Mouse (Mus musculus): ENCODE measurements around the gene Usb1. TPM values are rescaled to one million over a fixed set of nuclear protein-coding genes. Genes with fewer than 3 reads are reported as not detected.

The Usb1 gene
- polyA plus RNA-seq, 1 experiment from 2014 or later, result 9.9 TPM

DNA sequence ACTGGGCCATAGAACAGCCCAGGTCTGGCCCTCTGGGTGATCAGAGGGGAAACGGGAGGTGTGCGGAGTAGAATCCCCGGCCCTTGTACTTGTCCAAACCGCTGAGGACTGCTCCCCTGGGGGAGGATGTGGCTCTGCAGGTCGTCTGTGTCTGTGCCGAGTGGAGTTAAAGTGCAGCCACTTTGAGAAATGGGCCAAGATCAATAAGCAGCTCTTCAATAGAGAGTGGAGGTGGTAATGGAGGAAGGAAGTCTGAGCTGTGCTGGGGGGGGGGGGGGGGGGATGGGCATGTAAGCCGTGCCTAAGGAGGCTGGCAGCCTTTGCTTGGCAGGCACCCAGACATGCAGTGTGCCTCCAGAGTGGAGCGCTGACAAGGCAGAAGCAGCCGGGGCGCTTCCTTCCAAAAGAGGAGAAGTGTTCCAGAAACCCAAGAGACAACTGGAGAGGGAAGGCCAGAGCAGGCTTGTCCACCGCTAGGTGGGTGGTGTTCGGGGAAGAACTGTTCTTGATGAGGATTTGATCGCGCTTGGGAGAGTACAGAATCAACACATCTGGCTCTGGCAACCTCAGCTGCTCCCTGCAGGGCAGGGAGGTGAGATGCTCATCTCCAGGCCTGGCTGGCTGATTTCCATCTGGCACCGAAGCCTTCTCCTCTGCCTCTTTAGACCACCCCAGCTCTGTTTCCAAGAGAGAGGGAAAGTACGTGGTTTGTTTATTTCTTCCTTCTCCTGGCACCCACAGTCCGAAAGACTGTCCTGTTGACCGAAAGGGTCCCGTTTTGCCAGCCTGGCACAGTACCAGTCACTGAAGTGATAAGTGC is 16.9 kb downstream of the Usb1 start:
- Histone ChIP-seq H3K4me2 (ENCODE audit: low read depth, low read length) (no peak overlapping the region), H3K4me3 (ENCODE audit: low read depth, low read length) (no peak overlapping the region), H3K9ac (ENCODE audit: low read depth, low read length) (no peak overlapping the region), H3K36me3 (ENCODE audit: control insufficient read depth, insufficient read depth) (no peaks in the 10 kb centered on the region), H3K9me3 (replicated peaks; ENCODE audit: control insufficient read depth, low read length) (no peaks in the 10 kb centered on the region), H3K27ac (ENCODE audit: low read length) (no peak overlapping the region), H3K4me1 (ENCODE audit: control insufficient read depth, low read depth, low read length) (no peaks in the 10 kb centered on the region; the same call in 1 of the 2 replicates), H3K27me3 (ENCODE audit: control insufficient read depth, insufficient read depth, low read depth, low read length) (peaks cover 41% of the 10 kb centered on the region)
- ATAC-seq (ENCODE audit: low read depth), result no peak
- WGBS (ENCODE audit: insufficient replicate concordance), result 52% methylated on average over 18 of the region's 19 CpGs

DNA sequence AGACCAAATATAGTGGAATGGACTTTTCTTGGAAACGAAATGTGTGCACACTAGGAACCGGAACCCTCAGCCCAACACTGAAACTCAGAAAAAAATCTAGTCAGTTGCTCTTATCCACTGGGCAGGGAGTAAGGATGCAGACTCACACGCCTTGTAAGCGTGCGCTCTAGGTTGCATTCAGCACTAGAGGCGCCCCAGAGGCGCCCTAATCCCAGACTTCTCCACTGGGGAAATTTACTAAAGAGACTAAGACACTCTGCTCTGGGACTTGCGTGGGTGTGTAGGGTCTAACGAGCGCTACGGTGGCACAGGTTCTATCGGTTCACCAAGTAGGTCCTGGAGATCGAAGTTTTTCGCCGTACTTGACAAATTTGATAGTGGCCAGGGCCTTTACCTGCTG is 19.4 kb downstream of the Usb1 start:
- no peak overlapping the region for H3K27ac ChIP-seq (ENCODE audit: low read length)
- H3K9ac ChIP-seq (ENCODE audit: low read depth, low read length), result no peak overlapping the region
- H3K36me3 ChIP-seq (ENCODE audit: control insufficient read depth, insufficient read depth), result no peaks in the 10 kb centered on the region
- ATAC-seq (ENCODE audit: low read depth), result no peak
- H3K4me3 ChIP-seq (ENCODE audit: low read depth, low read length), result peak overlapping the region; percentile 59; the same call in 1 of the 2 replicates
- 4% methylated on average over 15 of the region's 15 CpGs for whole genome bisulfite sequencing (ENCODE audit: insufficient replicate concordance)
- H3K4me2 ChIP-seq (ENCODE audit: low read depth, low read length), result peak overlapping the region; percentile 64
- no peaks in the 10 kb centered on the region; the same call in 1 of the 2 replicates for H3K4me1 ChIP-seq (ENCODE audit: control insufficient read depth, low read depth, low read length)
- peaks cover 47% of the 10 kb centered on the region for H3K27me3 ChIP-seq (ENCODE audit: control insufficient read depth, insufficient read depth, low read depth, low read length)
- no peaks in the 10 kb centered on the region for H3K9me3 ChIP-seq (replicated peaks; ENCODE audit: control insufficient read depth, low read length)

DNA sequence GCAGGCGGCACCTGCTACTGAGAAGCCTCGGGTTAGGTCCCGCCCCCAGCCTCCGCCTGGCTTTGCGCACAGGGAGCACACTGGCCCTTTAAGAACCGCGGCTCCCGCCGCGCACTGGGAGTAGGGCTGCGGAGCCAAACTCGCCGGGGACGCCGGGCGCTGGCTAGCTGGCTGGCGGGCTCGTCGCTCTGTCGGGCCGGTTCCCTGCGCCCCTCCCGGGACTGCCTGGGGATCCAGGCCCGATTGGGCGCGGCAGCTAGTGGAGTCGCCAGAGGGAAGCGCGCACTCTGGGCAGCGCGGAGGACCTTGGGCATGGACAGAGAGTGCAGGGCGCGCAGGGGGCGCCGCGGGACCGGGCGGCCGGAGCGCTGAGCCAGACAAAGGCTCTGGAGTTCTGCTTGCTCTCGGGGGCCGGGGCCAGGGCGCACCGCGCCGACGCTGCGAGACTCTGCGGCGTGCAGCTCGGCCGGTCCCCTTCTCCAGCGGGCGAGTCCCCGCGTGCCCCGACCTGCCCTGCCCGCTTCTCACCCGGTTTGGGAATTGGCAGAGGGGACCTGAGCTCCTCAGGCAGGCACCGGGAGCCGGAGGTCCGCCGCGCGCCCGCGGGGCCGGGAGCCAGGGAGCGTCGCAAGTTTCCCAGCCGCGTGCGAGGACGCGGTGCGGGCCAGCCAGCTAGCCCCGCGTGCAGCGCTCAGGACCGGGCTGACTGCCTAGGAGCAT is 20.2 kb downstream of the Usb1 start, which contains the start of gene Mmp15:
TSS of gene Mmp15 (plus strand) at position 118 of the 720 bp plus-strand sequence.
- no peaks in the 10 kb centered on the region; the same call in 1 of the 2 replicates for H3K4me1 ChIP-seq (ENCODE audit: control insufficient read depth, low read depth, low read length)
- under 1% methylated on average over 76 of the region's 80 CpGs for WGBS (ENCODE audit: insufficient replicate concordance)
- H3K9me3 ChIP-seq (replicated peaks; ENCODE audit: control insufficient read depth, low read length), result no peaks in the 10 kb centered on the region
- ATAC-seq (ENCODE audit: low read depth), result peak; percentile 66
- H3K36me3 ChIP-seq (ENCODE audit: control insufficient read depth, insufficient read depth), result no peaks in the 10 kb centered on the region
- no peak within 1 kb of the TSS for H3K27ac ChIP-seq (ENCODE audit: low read length)
- H3K27me3 ChIP-seq (ENCODE audit: control insufficient read depth, insufficient read depth, low read depth, low read length), result peaks cover 47% of the 10 kb centered on the region
- H3K4me3 ChIP-seq (ENCODE audit: low read depth, low read length), result peak within 1 kb of the TSS; percentile 59
- H3K4me2 ChIP-seq (ENCODE audit: low read depth, low read length), result peak within 1 kb of the TSS; percentile 64
- H3K9ac ChIP-seq (ENCODE audit: low read depth, low read length), result peak within 1 kb of the TSS; percentile 56

DNA sequence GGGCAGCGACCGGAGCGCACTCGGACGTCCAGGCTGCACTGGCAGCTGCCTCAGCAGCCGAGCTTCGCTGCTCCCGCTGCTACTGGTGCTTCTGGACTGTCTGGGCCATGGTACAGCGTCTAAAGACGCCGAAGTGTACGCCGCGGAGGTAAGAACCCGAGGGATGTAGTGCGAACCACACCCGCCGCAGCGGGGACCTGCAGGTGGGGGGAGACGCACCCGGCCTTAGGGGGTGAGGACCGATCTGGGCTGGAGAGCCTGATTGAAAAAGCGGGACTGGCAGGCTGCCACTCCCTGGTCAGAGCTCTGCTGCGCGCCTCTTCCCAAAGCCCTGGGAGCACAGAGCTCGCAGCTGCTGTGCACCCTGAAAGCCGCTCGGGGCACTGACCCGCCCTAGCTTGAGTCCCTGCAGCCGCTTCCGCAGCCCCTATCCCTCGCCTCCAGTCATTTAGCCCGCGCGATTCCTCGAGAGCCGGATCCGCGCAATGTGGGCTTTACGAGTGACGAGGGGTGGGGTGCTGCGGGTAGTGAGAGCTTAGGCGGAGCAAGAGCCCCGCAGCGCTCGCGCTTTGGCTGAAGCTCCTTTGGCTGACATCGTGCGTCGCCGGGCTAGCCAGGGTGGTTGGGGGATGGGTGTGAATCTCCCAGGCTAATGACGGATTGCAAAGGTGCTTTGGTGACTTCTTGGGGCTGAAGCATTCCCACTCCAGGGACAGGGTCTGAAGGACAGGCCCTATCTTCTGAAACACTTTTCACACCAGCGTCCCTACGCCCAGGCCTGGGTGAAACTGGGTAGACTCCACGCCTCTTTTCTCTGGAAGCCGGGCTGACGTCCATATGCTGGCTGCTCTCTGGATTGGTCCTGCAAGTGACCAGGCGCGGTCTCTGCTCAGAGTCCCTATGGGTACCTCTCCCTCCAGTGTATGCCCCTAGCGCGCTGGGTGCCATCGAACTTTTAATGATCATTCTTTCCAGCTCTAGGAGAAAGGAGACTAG is 21.1 kb downstream of the Usb1 start:
- peaks cover 47% of the 10 kb centered on the region for H3K27me3 ChIP-seq (ENCODE audit: control insufficient read depth, insufficient read depth, low read depth, low read length)
- H3K4me2 ChIP-seq (ENCODE audit: low read depth, low read length), result peak overlapping the region; percentile 64
- H3K27ac ChIP-seq (ENCODE audit: low read length), result no peak overlapping the region
- H3K36me3 ChIP-seq (ENCODE audit: control insufficient read depth, insufficient read depth), result no peaks in the 10 kb centered on the region
- H3K4me1 ChIP-seq (ENCODE audit: control insufficient read depth, low read depth, low read length), result no peaks in the 10 kb centered on the region; the same call in 1 of the 2 replicates
- H3K9me3 ChIP-seq (replicated peaks; ENCODE audit: control insufficient read depth, low read length), result no peaks in the 10 kb centered on the region
- H3K9ac ChIP-seq (ENCODE audit: low read depth, low read length), result peak overlapping the region; percentile 56
- H3K4me3 ChIP-seq (ENCODE audit: low read depth, low read length), result peak overlapping the region; percentile 59
- ATAC-seq (ENCODE audit: low read depth), result peak; percentile 41; the same call in 1 of the 2 replicates
- WGBS (ENCODE audit: insufficient replicate concordance), result 6% methylated on average over 62 of the region's 62 CpGs

DNA sequence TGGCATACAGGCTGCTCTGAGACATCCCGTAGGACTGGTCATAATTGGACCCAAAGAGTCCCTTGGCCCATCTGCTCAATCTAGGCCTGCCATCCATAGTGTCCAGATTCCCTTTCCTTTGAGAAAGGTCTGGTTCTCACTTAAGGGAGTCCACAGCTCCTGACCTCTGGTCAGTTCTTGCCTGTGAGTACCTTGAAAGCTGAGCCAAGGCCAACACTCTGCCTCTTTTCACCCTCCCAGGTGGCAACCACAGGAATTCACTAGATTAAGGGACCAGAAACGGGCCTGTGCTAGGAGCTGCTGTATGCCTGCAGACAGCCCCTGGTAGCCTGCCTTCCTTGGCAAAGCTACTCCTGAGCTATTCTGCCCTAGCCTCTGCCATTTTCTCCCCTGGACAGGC is 22.5 kb downstream of the Usb1 start:
- Histone ChIP-seq H3K36me3 (ENCODE audit: control insufficient read depth, insufficient read depth) (no peaks in the 10 kb centered on the region), H3K9ac (ENCODE audit: low read depth, low read length) (no peak overlapping the region), H3K27ac (ENCODE audit: low read length) (no peak overlapping the region), H3K4me3 (ENCODE audit: low read depth, low read length) (no peak overlapping the region), H3K9me3 (replicated peaks; ENCODE audit: control insufficient read depth, low read length) (no peaks in the 10 kb centered on the region), H3K4me1 (ENCODE audit: control insufficient read depth, low read depth, low read length) (peaks cover 9% of the 10 kb centered on the region), H3K27me3 (ENCODE audit: control insufficient read depth, insufficient read depth, low read depth, low read length) (peaks cover 45% of the 10 kb centered on the region), H3K4me2 (ENCODE audit: low read depth, low read length) (no peak overlapping the region)
- 61% methylated on average over 2 of the region's 2 CpGs for WGBS (ENCODE audit: insufficient replicate concordance)
- no peak for ATAC-seq (ENCODE audit: low read depth)

DNA sequence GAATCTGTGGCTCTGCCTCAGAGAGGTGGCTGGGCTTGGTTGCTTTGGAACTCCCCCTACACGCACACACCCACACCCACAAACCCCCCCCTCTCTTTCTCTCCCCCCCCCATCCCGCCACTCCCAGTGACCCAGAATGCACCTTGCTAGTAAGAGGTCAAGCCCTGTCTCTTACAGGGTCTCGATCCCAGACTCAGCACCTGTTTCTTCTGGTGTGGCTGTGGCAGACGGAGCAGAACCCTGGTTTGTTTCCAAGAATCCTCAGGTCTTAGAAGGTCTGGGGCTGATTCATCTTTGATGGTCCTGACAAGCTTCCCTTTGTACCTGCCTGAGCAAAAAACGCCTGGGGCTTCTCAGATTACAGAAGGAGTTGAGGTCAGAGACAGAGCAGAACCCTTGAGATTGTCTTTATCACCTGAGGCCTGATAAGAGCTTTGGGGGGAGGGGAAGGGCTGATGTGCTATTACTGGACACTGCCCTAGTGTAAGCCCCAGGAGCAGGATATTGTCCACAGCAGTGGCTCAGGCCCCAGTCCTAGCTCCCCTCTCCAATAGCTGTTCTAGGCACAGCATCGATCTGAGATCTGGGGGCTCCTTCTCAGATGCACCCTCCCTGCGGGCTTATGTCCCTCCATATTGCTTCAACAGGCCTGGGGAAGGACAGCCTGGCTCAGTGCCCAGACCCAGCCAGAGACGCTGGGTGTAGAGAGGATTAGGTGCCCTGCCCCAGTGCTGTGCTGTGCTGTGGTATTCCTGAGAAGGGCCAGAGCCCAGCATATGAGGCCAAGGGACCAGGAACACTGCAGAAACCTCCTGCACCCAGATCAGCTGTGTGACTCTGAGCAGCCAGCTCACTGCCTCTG is 26.7 kb downstream of the Usb1 start:
- H3K4me2 ChIP-seq (ENCODE audit: low read depth, low read length), result no peak overlapping the region
- peaks cover 9% of the 10 kb centered on the region for H3K27me3 ChIP-seq (ENCODE audit: control insufficient read depth, insufficient read depth, low read depth, low read length)
- no peak overlapping the region for H3K9ac ChIP-seq (ENCODE audit: low read depth, low read length)
- no peak for ATAC-seq (ENCODE audit: low read depth)
- H3K4me3 ChIP-seq (ENCODE audit: low read depth, low read length), result no peak overlapping the region
- no peaks in the 10 kb centered on the region for H3K36me3 ChIP-seq (ENCODE audit: control insufficient read depth, insufficient read depth)
- no peaks in the 10 kb centered on the region for H3K9me3 ChIP-seq (replicated peaks; ENCODE audit: control insufficient read depth, low read length)
- 33% methylated on average over 8 of the region's 8 CpGs for WGBS (ENCODE audit: insufficient replicate concordance)
- H3K4me1 ChIP-seq (ENCODE audit: control insufficient read depth, low read depth, low read length), result peaks cover 25% of the 10 kb centered on the region
- H3K27ac ChIP-seq (ENCODE audit: low read length), result no peak overlapping the region

DNA sequence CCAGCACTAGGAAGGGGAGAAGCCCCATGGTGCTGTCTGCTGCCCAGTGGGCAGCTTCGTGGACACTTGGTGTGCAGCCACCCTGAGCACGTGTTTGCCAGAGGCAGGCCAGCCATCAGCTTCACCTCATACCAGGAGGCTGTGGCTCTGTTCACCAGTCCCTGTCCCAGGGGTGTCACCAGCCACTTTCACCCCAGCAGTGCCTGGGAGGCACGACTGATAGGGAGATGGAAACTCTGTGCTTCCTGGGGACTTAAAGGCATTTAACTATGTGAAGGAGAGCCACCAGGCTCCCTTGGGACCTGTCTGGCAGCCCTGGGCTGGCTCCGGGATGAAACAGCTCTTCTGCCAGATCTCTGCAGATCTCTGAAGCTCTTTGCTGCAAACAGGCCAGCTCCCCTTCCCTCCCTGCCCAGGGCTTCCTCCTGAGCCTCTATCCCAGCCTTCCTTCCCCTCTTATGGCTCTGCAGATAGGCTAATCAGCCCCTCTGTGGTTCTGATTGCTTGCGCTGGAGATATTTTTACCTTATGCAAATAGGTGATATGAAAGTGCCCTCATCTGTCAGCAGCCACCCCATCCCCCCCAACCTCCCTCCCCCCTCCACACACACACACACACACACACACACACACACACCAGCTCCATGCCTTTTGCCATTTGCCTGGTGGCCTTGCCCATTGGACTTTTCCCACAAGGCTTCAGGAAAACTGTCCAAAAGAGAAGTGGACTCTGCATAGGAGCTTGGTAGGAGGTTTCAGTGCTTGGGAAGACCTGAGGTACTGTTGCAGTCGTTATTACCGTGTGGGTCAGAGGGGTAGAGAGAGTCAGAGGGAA is 28.3 kb downstream of the Usb1 start:
- H3K4me1 ChIP-seq (ENCODE audit: control insufficient read depth, low read depth, low read length), result peaks cover 25% of the 10 kb centered on the region

More for the DNA sequence above, 28.3 kb downstream of the Usb1 start:
- H3K9ac ChIP-seq (ENCODE audit: low read depth, low read length), result no peak overlapping the region
- H3K4me3 ChIP-seq (ENCODE audit: low read depth, low read length), result no peak overlapping the region
- H3K27me3 ChIP-seq (ENCODE audit: control insufficient read depth, insufficient read depth, low read depth, low read length), result no peaks in the 10 kb centered on the region
- H3K9me3 ChIP-seq (replicated peaks; ENCODE audit: control insufficient read depth, low read length), result no peaks in the 10 kb centered on the region
- peak; percentile 65 for ATAC-seq (ENCODE audit: low read depth)
- H3K27ac ChIP-seq (ENCODE audit: low read length), result peak overlapping the region; percentile 41; the same call in 1 of the 2 replicates
- WGBS (ENCODE audit: insufficient replicate concordance), result 21% methylated on average over 7 of the region's 7 CpGs
- no peaks in the 10 kb centered on the region for H3K36me3 ChIP-seq (ENCODE audit: control insufficient read depth, insufficient read depth)
- H3K4me2 ChIP-seq (ENCODE audit: low read depth, low read length), result 0 out of 2 replicates have a peak overlapping the region, but pooled peaks have one; percentile 0
